Mouse (Mus musculus) lung, embryonic 16.5 days (tissue): ENCODE measurements at regions not wholly inside any gene's neighbourhood (a gene's known extent, or its start where the extent isn't known, plus 50 kb on each side); places are given as distances from the start of the nearest gene placed in this dataset.

Source experiments
- ATAC-seq: fragments of 200-750 bp; cut with Nextera tagmentation; 2 replicates; pipeline ENCODE4 v1.8.0; 2017; ENCODE audit warnings: low read depth, mild to moderate bottlenecking, moderate library complexity
- H3K27ac ChIP-seq: fragments of 300-500 bp; sonication (generic); 2 replicates; pipeline ENCODE4 v1.5.1; 2014; ENCODE audit warnings: mild to moderate bottlenecking, control low read depth, low read length
- H3K27me3 ChIP-seq: fragments of 300-500 bp; sonication (generic); 2 replicates; pipeline ENCODE4 v1.6.1; 2014; ENCODE audit warnings: low read depth, low read length, mixed read lengths; ENCODE audit not compliant: control insufficient read depth, insufficient read depth
- H3K36me3 ChIP-seq: fragments of 300-500 bp; sonication (generic); 2 replicates; pipeline ENCODE4 v1.6.1; 2014; ENCODE audit warnings: low read length; ENCODE audit not compliant: control insufficient read depth, insufficient read depth
- H3K4me1 ChIP-seq: fragments of 300-500 bp; sonication (generic); replicated peaks from 2 replicates; pipeline ENCODE4 v1.6.1; 2014; ENCODE audit warnings: low read length, mixed read lengths; ENCODE audit not compliant: control insufficient read depth, insufficient read depth
- H3K4me2 ChIP-seq: fragments of 300-500 bp; sonication (generic); 2 replicates; pipeline ENCODE4 v1.6.1; 2014; ENCODE audit warnings: low read depth, low read length, control low read depth
- H3K4me3 ChIP-seq: fragments of 300-500 bp; sonication (generic); 2 replicates; pipeline ENCODE4 v1.5.1; 2014; ENCODE audit warnings: mild to moderate bottlenecking, low read length, control low read depth
- H3K9ac ChIP-seq: fragments of 300-500 bp; sonication (generic); 2 replicates; pipeline ENCODE4 v1.6.1; 2014; ENCODE audit warnings: low read length, control low read depth
- H3K9me3 ChIP-seq: fragments of 300-500 bp; sonication (generic); 2 replicates; pipeline ENCODE4 v1.6.1; 2016; ENCODE audit warnings: low read length; ENCODE audit not compliant: control insufficient read depth
- WGBS: fragments of 180-500 bp; shearing (Covaris S2); extraction: QIAGEN DNeasy Blood & Tissue Kit; methylation state at CpG from one replicate; pipeline ENCODE4 v1.1.7; 2014; 5-methylcytosine and 5-hydroxymethylcytosine counted together

- Histone ChIP-seq H3K4me1 (no peaks in the 10 kb centered on the region), H3K9ac (no peak overlapping the region), H3K4me3 (no peak overlapping the region), H3K27me3 (no peaks in the 10 kb centered on the region), H3K4me2 (no peak overlapping the region), H3K36me3 (no peaks in the 10 kb centered on the region), H3K9me3 (no peaks in the 10 kb centered on the region), H3K27ac (no peak overlapping the region)
- WGBS, result 63% methylated on average over 3 of the region's 3 CpGs
- no peak for ATAC-seq
These were observed 317.4 kb downstream of the Gm10184 start for GRCm38 (mm10) chr17:89592826-89593225.

- Histone ChIP-seq H3K9me3 (no peaks in the 10 kb centered on the region), H3K9ac (no peak overlapping the region), H3K4me1 (no peaks in the 10 kb centered on the region), H3K27me3 (no peaks in the 10 kb centered on the region), H3K27ac (no peak overlapping the region), H3K4me2 (no peak overlapping the region), H3K4me3 (no peak overlapping the region), H3K36me3 (no peaks in the 10 kb centered on the region)
- no peak for ATAC-seq
These were observed 350.7 kb downstream of the Gm10184 start for GRCm38 (mm10) chr17:89559506-89559905.

GRCm38 (mm10) chr17:89554754-89555153 is 354.3 kb upstream of the Fshr start:
- no peak for ATAC-seq
- Histone ChIP-seq H3K4me2 (no peak overlapping the region), H3K27ac (no peak overlapping the region), H3K4me3 (no peak overlapping the region), H3K9me3 (no peaks in the 10 kb centered on the region), H3K9ac (no peak overlapping the region), H3K4me1 (no peaks in the 10 kb centered on the region), H3K36me3 (no peaks in the 10 kb centered on the region), H3K27me3 (no peaks in the 10 kb centered on the region)
- 71% methylated on average over 1 of the region's 1 CpGs for WGBS

- Histone ChIP-seq H3K9ac (no peak overlapping the region), H3K4me2 (no peak overlapping the region), H3K27me3 (no peaks in the 10 kb centered on the region), H3K4me3 (no peak overlapping the region), H3K27ac (no peak overlapping the region), H3K9me3 (no peaks in the 10 kb centered on the region), H3K36me3 (no peaks in the 10 kb centered on the region), H3K4me1 (no peaks in the 10 kb centered on the region)
- ATAC-seq, result no peak
- 41% methylated on average over 3 of the region's 3 CpGs for WGBS
These were observed 353.1 kb upstream of the Fshr start for GRCm38 (mm10) chr17:89553597-89553996.

- Histone ChIP-seq H3K9ac (no peak overlapping the region), H3K27ac (no peak overlapping the region), H3K27me3 (no peaks in the 10 kb centered on the region), H3K4me2 (no peak overlapping the region), H3K9me3 (no peaks in the 10 kb centered on the region), H3K4me1 (no peaks in the 10 kb centered on the region), H3K4me3 (no peak overlapping the region), H3K36me3 (no peaks in the 10 kb centered on the region)
- no peak for ATAC-seq
- 46% methylated on average over 3 of the region's 3 CpGs for WGBS
These were observed 350.3 kb upstream of the Fshr start for GRCm38 (mm10) chr17:89550758-89551157.

- Histone ChIP-seq H3K9me3 (no peaks in the 10 kb centered on the region), H3K4me2 (no peak overlapping the region), H3K4me3 (no peak overlapping the region), H3K27ac (no peak overlapping the region), H3K36me3 (no peaks in the 10 kb centered on the region), H3K4me1 (no peaks in the 10 kb centered on the region), H3K9ac (no peak overlapping the region), H3K27me3 (no peaks in the 10 kb centered on the region)
- 84% methylated on average over 4 of the region's 4 CpGs for WGBS
- no peak for ATAC-seq
These were observed 321.4 kb upstream of the Fshr start for GRCm38 (mm10) chr17:89521912-89522311.

- Histone ChIP-seq H3K4me3 (no peak overlapping the region), H3K9ac (no peak overlapping the region), H3K36me3 (no peaks in the 10 kb centered on the region), H3K4me2 (no peak overlapping the region), H3K27me3 (no peaks in the 10 kb centered on the region), H3K27ac (no peak overlapping the region), H3K9me3 (no peaks in the 10 kb centered on the region), H3K4me1 (no peaks in the 10 kb centered on the region)
- WGBS, result 52% methylated on average over 2 of the region's 2 CpGs
- ATAC-seq, result no peak
These were observed 318.9 kb upstream of the Fshr start for GRCm38 (mm10) chr17:89519413-89519812.

- Histone ChIP-seq H3K27ac (no peak overlapping the region), H3K9ac (no peak overlapping the region), H3K27me3 (no peaks in the 10 kb centered on the region), H3K4me2 (no peak overlapping the region), H3K4me1 (no peaks in the 10 kb centered on the region), H3K9me3 (no peaks in the 10 kb centered on the region), H3K4me3 (no peak overlapping the region), H3K36me3 (no peaks in the 10 kb centered on the region)
- ATAC-seq, result no peak
- WGBS, result 76% methylated on average over 3 of the region's 3 CpGs
These were observed 304.8 kb upstream of the Fshr start for GRCm38 (mm10) chr17:89505288-89505687.

- H3K4me1 ChIP-seq, result no peaks in the 10 kb centered on the region
- H3K4me2 ChIP-seq, result no peak overlapping the region
- no peak overlapping the region for H3K27ac ChIP-seq
- no peak overlapping the region for H3K9ac ChIP-seq
- 71% methylated on average over 2 of the region's 2 CpGs for WGBS
- H3K4me3 ChIP-seq, result no peak overlapping the region
- no peaks in the 10 kb centered on the region for H3K9me3 ChIP-seq
- no peaks in the 10 kb centered on the region for H3K27me3 ChIP-seq
- no peaks in the 10 kb centered on the region for H3K36me3 ChIP-seq
- no peak for ATAC-seq
These were observed 293.1 kb upstream of the Fshr start for GRCm38 (mm10) chr17:89493547-89493946.

GRCm38 (mm10) chr17:89466486-89466885 is 266.0 kb upstream of the Fshr start:
- Histone ChIP-seq H3K36me3 (no peaks in the 10 kb centered on the region), H3K27me3 (no peaks in the 10 kb centered on the region), H3K4me2 (no peak overlapping the region), H3K27ac (no peak overlapping the region), H3K9me3 (no peaks in the 10 kb centered on the region), H3K4me3 (no peak overlapping the region), H3K9ac (no peak overlapping the region), H3K4me1 (no peaks in the 10 kb centered on the region)
- WGBS, result 87% methylated on average over 1 of the region's 1 CpGs
- no peak for ATAC-seq
